Mouse (Mus musculus) midbrain, embryonic 14.5 days (tissue): ENCODE data around the gene Ushbp1. TPM values are rescaled to one million over a fixed set of nuclear protein-coding genes. Genes with fewer than 3 reads are reported as not detected.
"Not testable (repeated sequence)": the region's sequence is repeated elsewhere in the genome, so short reads cannot be mapped to it uniquely, and the experiment has no call there.

Experiments used
- ATAC-seq: fragments of 200-750 bp; cut with Nextera tagmentation; 2 replicates; pipeline ENCODE4 v1.8.0; 2017; ENCODE audit warnings: moderate number of reproducible peaks, moderate library complexity; ENCODE audit not compliant: low FRiP score, low TSS enrichment
- DNase-seq: peaks from one replicate; pipeline ENCODE4 v3.0.0-alpha.2; 2015
- H3K27ac ChIP-seq: fragments of 300-500 bp; sonication (generic); replicated peaks from 2 replicates; pipeline ENCODE4 v1.5.1; 2014; ENCODE audit warnings: mild to moderate bottlenecking, low read depth, low read length, moderate library complexity
- H3K27me3 ChIP-seq: fragments of 300-500 bp; sonication (generic); 2 replicates; pipeline ENCODE4 v1.6.1; 2014; ENCODE audit warnings: low read length, control low read depth, mixed read lengths; ENCODE audit not compliant: control insufficient read depth, insufficient read depth
- H3K36me3 ChIP-seq: fragments of 300-500 bp; sonication (generic); 2 replicates; pipeline ENCODE4 v1.6.1; 2014; ENCODE audit warnings: low read length, control low read depth; ENCODE audit not compliant: control insufficient read depth, insufficient read depth
- H3K4me1 ChIP-seq: fragments of 300-500 bp; sonication (generic); 2 replicates; pipeline ENCODE4 v1.6.1; 2014; ENCODE audit warnings: mild to moderate bottlenecking, antibody characterized with exemption, low read length, control low read depth; ENCODE audit not compliant: control insufficient read depth, insufficient read depth
- H3K4me2 ChIP-seq: fragments of 300-500 bp; sonication (generic); 2 replicates; pipeline ENCODE4 v1.6.1; 2014; ENCODE audit warnings: mild to moderate bottlenecking, low read length, moderate library complexity
- H3K4me3 ChIP-seq: fragments of 300-500 bp; sonication (generic); replicated peaks from 2 replicates; pipeline ENCODE4 v1.5.1; 2014; ENCODE audit warnings: low read depth, low read length
- H3K9ac ChIP-seq: fragments of 300-500 bp; sonication (generic); replicated peaks from 2 replicates; pipeline ENCODE4 v1.6.1; 2014; ENCODE audit warnings: mild to moderate bottlenecking, low read length, moderate library complexity
- H3K9me3 ChIP-seq: fragments of 300-500 bp; sonication (generic); 2 replicates; pipeline ENCODE4 v1.6.1; 2016; ENCODE audit warnings: low read length, control low read depth, mixed read lengths; ENCODE audit not compliant: control insufficient read depth
- WGBS: fragments of 180-500 bp; shearing (Covaris S2); extraction: QIAGEN DNeasy Blood & Tissue Kit; methylation state at CpG from one replicate; pipeline ENCODE4 v1.1.7; 2014; 5-methylcytosine and 5-hydroxymethylcytosine counted together
- polyA plus RNA-seq: library from polyadenylated mRNA; unstranded; fragments of >200 nt; fragmentation: Nextera tagmentation; extraction: Ambion mirVana; gene quantifications from 2 replicates; pipeline ENCODE4 v1.2.1, GENCODE M21; 2014

Gene Ushbp1
- 3.5 and 5.7 TPM in 2 replicates for polyA plus RNA-seq

DNA sequence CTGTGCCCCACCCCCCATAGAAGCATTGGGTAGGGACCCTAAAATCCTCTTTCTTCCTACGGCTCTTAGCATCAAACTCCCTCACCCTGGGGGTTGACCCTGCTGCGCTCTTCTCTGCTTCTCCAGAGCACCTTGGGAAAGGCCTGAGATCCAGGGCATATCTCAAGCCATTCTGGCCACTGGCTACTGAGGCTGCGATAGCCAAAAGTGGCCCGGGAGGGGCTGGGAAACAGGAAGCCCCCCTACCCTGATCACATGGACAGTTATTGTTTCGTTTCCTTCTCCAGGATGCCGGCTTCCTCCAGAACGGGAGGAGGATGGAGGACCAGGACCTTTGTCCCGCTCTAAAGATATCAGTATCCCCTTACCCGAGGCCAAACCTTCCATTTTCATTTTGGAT, at the start of gene Ushbp1:
TSS of gene Ushbp1 (minus strand) at position 174 of the 400 bp plus-strand sequence.
- Histone ChIP-seq H3K4me2 (peak within 1 kb of the TSS; percentile 90), H3K4me1 (peaks cover 8% of the 10 kb centered on the region; the same call in 1 of the 2 replicates), H3K9me3 (no peaks in the 10 kb centered on the region), H3K9ac (no peak within 1 kb of the TSS), H3K27me3 (no peaks in the 10 kb centered on the region), H3K4me3 (peak within 1 kb of the TSS; percentile 56), H3K27ac (peak within 1 kb of the TSS; percentile 39; the same call in 1 of the 2 replicates), H3K36me3 (peaks cover 14% of the 10 kb centered on the region)
- ATAC-seq (no peak), DNase-seq (no peak)
- 90% methylated on average over 9 of the region's 9 CpGs for WGBS

DNA sequence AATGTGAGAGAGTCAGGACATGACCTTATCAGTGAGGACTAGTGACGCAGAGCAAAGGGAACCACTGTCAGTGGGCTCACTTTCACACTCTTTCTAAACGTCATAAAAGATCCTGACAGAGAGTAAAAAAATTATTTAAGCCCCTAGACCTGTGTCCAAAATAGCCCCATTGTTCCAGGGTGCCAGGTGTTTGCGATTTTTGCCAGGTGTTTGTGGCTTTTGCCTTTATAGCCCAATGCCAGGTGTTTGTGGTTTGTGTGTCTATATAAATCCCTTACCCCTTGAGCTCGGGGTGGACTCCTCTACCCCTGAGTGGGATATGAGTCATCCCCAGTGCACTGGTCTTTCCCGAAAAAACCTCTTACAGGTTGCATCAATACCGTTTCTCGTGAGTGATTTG, 49.5 kb upstream of the Ushbp1 start:
- H3K4me2 ChIP-seq, result no peak overlapping the region
- H3K4me3 ChIP-seq, result no peak overlapping the region
- WGBS, result 88% methylated on average over 7 of the region's 7 CpGs
- DNase-seq (no peak), ATAC-seq (no peak)
- no peaks in the 10 kb centered on the region for H3K27me3 ChIP-seq
- H3K4me1 ChIP-seq, result no peaks in the 10 kb centered on the region
- H3K9me3 ChIP-seq, result no peaks in the 10 kb centered on the region
- no peak overlapping the region for H3K27ac ChIP-seq
- H3K36me3 ChIP-seq, result no peaks in the 10 kb centered on the region
- H3K9ac ChIP-seq, result no peak overlapping the region

DNA sequence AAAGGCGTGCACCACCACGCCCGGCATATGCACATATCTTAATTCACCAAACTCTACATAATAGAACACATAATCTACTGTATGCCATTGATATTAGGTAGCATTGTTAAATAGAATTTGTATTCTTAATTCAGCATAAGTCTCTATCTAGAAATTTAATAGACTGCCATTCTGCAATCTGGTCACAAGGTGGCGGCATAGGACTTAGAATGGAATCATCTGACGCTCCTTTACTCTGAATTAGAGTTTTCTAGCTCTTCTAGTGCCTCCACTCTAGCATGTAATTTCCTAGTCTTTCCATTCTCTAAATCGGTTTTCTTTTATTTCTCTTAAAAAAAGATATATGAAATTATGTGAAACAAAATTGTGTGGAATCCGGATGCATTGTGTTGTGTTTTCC, 45.8 kb upstream of the Ushbp1 start:
- H3K4me2 ChIP-seq, result no peak overlapping the region
- H3K9me3 ChIP-seq, result no peaks in the 10 kb centered on the region
- ATAC-seq (no peak; the same call in 1 of the 2 replicates), DNase-seq (peak; percentile 88)
- no peak overlapping the region for H3K9ac ChIP-seq
- H3K4me3 ChIP-seq, result no peak overlapping the region
- WGBS, result 0% methylated on average over 7 of the region's 7 CpGs
- H3K4me1 ChIP-seq, result no peaks in the 10 kb centered on the region
- no peak overlapping the region for H3K27ac ChIP-seq
- no peaks in the 10 kb centered on the region for H3K27me3 ChIP-seq
- H3K36me3 ChIP-seq, result no peaks in the 10 kb centered on the region

DNA sequence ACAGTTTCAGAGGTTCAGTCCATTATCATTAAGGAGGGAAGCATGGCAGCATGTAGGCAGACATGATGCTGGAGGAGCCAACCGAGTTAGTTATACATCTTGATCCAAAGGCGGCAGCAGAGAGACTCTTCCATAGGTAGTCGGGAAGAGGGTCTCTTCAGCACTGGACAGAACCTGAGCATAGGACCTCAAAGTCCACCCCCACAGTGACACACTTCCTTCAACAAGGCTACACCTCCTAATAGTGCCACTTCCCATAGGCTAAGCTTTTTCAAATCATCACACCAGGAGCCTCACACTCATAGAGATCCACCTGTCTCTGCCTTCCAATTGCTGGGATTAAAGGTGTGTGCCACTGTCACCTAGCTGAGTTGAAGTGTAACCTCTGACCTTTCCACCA, 41.4 kb upstream of the Ushbp1 start:
- no peak overlapping the region for H3K4me2 ChIP-seq
- H3K36me3 ChIP-seq, result no peaks in the 10 kb centered on the region
- H3K27me3 ChIP-seq, result no peaks in the 10 kb centered on the region
- ATAC-seq, result no peak
- peaks cover 4% of the 10 kb centered on the region; the same call in 1 of the 2 replicates for H3K9me3 ChIP-seq
- H3K4me3 ChIP-seq, result no peak overlapping the region
- H3K4me1 ChIP-seq, result no peaks in the 10 kb centered on the region
- no peak for DNase-seq
- 60% methylated on average over 3 of the region's 3 CpGs for WGBS
- H3K9ac ChIP-seq, result no peak overlapping the region
- H3K27ac ChIP-seq, result no peak overlapping the region

DNA sequence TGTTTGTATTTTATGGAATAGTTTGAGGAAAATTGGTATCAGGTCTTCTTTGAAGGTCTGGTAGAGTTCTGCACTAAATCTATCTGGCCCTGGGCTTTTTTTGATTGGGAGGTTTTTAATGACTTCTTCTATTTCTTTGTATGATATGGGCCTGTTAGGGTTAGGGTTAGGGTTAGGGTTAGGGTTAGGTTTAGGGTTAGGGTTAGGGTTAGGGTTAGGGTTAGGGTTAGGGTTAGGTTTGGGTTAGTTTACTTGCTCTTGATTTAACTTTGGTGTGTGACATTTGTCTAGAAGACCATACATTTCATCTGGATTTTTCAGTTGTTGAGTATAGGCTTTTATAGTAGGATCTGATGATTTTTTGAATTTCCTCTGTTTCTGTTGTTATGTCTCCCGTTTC, 37.3 kb upstream of the Ushbp1 start:
- 80% methylated on average over 1 of the region's 1 CpGs for WGBS
- not testable (repeated sequence) for H3K27ac ChIP-seq, H3K4me3 ChIP-seq, ATAC-seq, DNase-seq, H3K27me3 ChIP-seq, H3K9ac ChIP-seq, H3K9me3 ChIP-seq, H3K4me2 ChIP-seq, H3K36me3 ChIP-seq, H3K4me1 ChIP-seq

DNA sequence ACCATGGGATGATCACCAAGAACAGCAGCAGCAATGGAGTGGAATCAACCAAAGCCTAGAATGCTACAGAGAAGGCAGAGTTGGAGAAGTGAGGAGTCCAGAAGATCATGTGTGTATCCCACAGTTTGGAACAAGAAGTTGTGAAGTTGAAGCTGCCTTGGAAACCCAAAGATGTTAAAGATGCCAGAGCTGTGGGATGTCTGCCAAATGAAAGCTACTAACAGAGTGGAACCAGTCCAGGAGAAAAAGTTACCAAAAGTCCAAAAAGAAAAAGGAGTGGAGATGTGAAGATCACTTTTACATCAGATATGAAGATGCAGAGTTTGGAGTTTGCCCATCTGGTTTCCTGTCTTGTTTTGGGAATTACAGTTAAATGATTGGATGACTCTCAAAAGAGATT, 26.5 kb upstream of the Ushbp1 start:
- Histone ChIP-seq H3K36me3 (no peaks in the 10 kb centered on the region), H3K27me3 (no peaks in the 10 kb centered on the region), H3K4me1 (no peaks in the 10 kb centered on the region), H3K4me3 (no peak overlapping the region), H3K4me2 (no peak overlapping the region), H3K27ac (no peak overlapping the region), H3K9me3 (no peaks in the 10 kb centered on the region), H3K9ac (no peak overlapping the region)
- DNase-seq (no peak), ATAC-seq (no peak)

DNA sequence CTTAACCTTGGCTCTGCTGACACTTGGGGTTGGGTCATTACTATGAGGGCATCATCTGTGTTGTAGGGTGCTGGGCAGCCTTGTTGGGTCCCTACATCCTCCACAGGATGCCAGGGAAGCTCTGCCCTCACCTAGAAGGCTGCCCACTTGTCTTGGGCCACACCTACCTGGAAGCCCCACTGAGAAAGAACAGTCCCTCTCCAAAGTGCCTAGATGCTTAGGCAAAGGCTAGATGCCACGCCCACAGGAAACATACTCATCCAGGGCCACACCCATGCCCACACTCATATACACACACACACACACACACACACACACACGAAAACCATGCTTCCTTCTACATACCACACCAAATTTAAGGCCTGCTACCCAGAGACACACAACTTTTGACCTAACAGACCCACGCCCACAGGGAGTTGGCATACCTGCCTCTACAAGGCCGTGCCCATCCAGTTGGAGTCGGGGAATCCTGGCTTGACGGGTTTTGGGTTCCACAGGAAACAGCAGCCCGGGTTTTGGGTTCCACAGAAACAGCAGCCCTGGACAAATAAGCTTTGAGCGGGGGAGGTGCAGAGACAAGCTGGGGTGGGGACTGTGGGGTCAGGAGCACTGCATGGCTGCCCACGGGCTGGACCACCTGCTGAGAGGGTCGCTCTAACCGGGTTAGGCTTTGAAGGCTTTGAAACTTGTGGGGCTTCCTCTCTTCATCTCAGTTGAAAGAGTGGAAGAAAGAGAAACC, 16.1 kb upstream of the Ushbp1 start:
- Histone ChIP-seq H3K4me1 (peaks cover 3% of the 10 kb centered on the region), H3K27me3 (no peaks in the 10 kb centered on the region), H3K27ac (no peak overlapping the region), H3K9me3 (no peaks in the 10 kb centered on the region), H3K36me3 (no peaks in the 10 kb centered on the region), H3K9ac (no peak overlapping the region), H3K4me3 (no peak overlapping the region), H3K4me2 (no peak overlapping the region)
- DNase-seq (no peak), ATAC-seq (no peak)
- WGBS, result 44% methylated on average over 11 of the region's 11 CpGs

DNA sequence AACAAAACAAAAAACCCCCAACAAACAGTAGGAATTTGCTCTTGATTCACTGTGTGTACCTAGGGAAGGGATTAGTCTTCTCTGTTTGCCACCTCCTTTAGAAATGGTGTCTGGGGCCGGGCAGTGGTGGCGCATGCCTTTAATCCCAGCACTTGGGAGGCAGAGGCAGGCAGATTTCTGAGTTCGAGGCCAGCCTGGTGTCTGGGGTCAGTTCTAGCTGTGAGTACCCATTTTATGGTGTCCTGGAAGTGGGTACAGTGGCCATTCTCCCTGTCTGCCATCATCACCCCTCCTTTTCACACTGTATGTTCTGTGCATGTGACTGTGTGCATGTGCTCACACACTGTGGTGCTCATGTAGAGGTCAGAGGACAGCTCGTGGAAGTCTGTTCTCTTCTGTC, 12.6 kb upstream of the Ushbp1 start:
- Histone ChIP-seq H3K4me1 (peaks cover 11% of the 10 kb centered on the region), H3K9ac (no peak overlapping the region), H3K4me3 (no peak overlapping the region), H3K4me2 (no peak overlapping the region), H3K36me3 (no peaks in the 10 kb centered on the region), H3K9me3 (no peaks in the 10 kb centered on the region), H3K27me3 (no peaks in the 10 kb centered on the region), H3K27ac (no peak overlapping the region)
- DNase-seq (no peak), ATAC-seq (no peak)
- WGBS, result 93% methylated on average over 4 of the region's 4 CpGs

DNA sequence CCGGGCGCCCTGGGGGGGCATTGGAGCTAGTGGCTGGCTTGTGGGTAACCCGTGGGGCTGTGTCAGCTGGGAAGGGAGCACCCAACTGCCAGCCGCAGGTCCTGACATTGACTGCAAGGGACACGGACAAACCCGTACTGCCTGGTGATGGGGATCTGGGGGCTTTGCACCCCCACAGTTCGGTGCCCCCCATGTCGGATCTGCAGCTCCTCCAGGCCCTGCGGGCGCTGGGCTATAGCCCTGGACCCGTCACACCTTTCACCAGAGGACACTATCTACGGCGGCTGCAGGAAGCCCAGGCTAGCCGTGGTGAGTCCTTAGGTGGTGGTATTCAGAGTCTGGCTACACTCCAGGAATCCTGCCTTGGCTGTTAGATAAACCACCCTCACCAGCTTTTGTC, 11.8 kb upstream of the Ushbp1 start:
- Histone ChIP-seq H3K27me3 (no peaks in the 10 kb centered on the region), H3K9ac (no peak overlapping the region), H3K4me3 (no peak overlapping the region), H3K4me2 (no peak overlapping the region), H3K36me3 (0 out of 2 replicates have a peak, but pooled peaks cover 3% of the 10 kb centered on the region), H3K27ac (no peak overlapping the region), H3K4me1 (peaks cover 11% of the 10 kb centered on the region), H3K9me3 (no peaks in the 10 kb centered on the region)
- WGBS, result 95% methylated on average over 14 of the region's 14 CpGs
- DNase-seq (no peak), ATAC-seq (no peak)
